Mouse (Mus musculus): ENCODE data around the gene B020004J07Rik. TPM values are rescaled to one million over a fixed set of nuclear protein-coding genes. Genes with fewer than 3 reads are reported as not detected.

The B020004J07Rik gene
- total RNA-seq (2023) = not detected

DNA sequence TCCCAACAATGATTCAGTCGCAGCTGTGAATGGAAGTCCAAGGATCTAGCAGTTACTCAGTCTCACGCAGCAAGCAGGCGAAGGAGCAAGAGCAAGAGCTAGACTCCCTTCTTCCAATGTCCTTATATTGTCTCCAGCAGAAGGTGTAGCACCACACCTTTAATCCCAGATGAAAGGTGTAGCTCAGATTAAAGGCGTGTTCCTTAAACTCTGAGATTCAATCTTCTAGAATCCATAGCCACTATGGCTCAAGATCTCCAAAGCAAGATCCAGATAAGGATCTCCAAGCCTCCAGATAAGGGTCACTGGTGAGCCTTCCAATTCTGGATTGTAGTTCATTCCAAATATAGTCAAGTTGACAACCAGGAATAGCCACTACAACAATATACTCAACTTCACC, at the start of gene B020004J07Rik:
Gene B020004J07Rik (minus strand): TSS at position 101 of the 400 bp plus-strand sequence.

Other genes starting within 250 kb of the B020004J07Rik start
- 21.8 TPM for gene Leprot, start 196.3 kb downstream of the B020004J07Rik start, total RNA-seq (2023)
- not detected for gene Lepr, start 126.6 kb downstream of the B020004J07Rik start, total RNA-seq (2023)
- gene C130073F10Rik, start 49.8 kb upstream of the B020004J07Rik start, total RNA-seq (2023) = not detected
- gene Gm12800, start 65.1 kb upstream of the B020004J07Rik start, total RNA-seq (2023) = not detected
- not detected for gene Gm12794, start 96.4 kb upstream of the B020004J07Rik start, total RNA-seq (2023)
- not detected for gene Gm12790, start 137.0 kb upstream of the B020004J07Rik start, total RNA-seq (2023)
- gene Gm12789, start 142.6 kb upstream of the B020004J07Rik start, total RNA-seq (2023) = not detected
- gene Pde4b, start 243.5 kb upstream of the B020004J07Rik start, total RNA-seq (2023) = 143 TPM